10 mouse cellular contexts compared by ENCODE assay signal in the genomic region with DNA sequence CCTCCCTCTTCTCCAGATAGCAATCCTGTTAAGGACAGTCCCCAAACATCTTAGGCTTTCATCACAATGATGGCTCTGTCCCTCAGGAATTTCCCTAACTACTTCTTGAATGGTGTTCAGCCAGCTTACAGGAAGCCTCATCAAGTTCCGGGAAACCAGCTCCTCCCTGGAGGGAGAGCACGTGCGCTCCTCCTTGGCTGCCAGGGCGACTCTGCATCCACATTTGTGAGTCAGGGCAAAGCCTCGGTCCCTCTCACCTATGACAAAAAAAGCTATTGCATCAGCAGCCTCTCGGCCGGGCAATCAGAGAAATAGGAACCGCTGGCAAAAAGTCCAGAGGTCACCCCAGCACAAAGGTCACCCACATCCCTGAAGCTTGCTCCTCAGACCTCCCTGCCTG. TPM values are rescaled to one million over a fixed set of nuclear protein-coding genes. Genes with fewer than 3 reads are reported as not detected.
DNase-seq lines count a peak whose midpoint lies in the region; ATAC-seq and TF ChIP-seq lines count a peak whose summit lies in the region.
"Had no signal": no experiment of that assay in that cellular context is flagged by ENCODE, and none has a peak within 500 bp of the region (broad histone marks: within the 10 kb centered on the region; RNA-seq: fewer than 3 reads in every experiment).

No protein-coding gene starts in this region.

- H3K4me2 ChIP-seq in hindbrain, postnatal 0 days (ENCODE audit: low read depth, low read length): no peak overlapping the region
- H3K4me2 ChIP-seq in hindbrain, embryonic 13.5 days: no peak overlapping the region
- H3K4me2 ChIP-seq in neural tube, embryonic 11.5 days (ENCODE audit: low read depth): no peak overlapping the region
- no peak overlapping the region for H3K4me2 ChIP-seq in forebrain, embryonic 12.5 days
- H3K4me2 ChIP-seq: hindbrain, embryonic 12.5 days had no signal

- TF ChIP-seq CTCF in hindbrain, postnatal 0 days (IDR thresholded peaks at IDR 0.05; ENCODE audit: low read depth): no peak

- peak; percentile 49 for DNase-seq in hindbrain, postnatal 0 days (ENCODE audit: low spot score)
- peak; percentile 49 for DNase-seq in embryonic facial prominence, embryonic 10.5 days (ENCODE audit: low spot score)
- DNase-seq in kidney, postnatal 14 days: peak; percentile 74
- DNase-seq in neural tube, embryonic 11.5 days (ENCODE audit: low spot score): peak; percentile 29
- no peak for DNase-seq in right cerebral cortex, postnatal 14 days
- DNase-seq in B cell, adult 2 months: no peak

- H3K4me3 ChIP-seq in hindbrain, postnatal 0 days (ENCODE audit: low read length): no peak overlapping the region
- H3K4me3 ChIP-seq in hindbrain, embryonic 13.5 days: no peak overlapping the region
- no peak overlapping the region for H3K4me3 ChIP-seq in embryonic facial prominence, embryonic 10.5 days
- no peak overlapping the region for H3K4me3 ChIP-seq in neural tube, embryonic 11.5 days (ENCODE audit: low read depth, low read length)
- H3K4me3 ChIP-seq in forebrain, embryonic 12.5 days (replicated peaks): no peak overlapping the region
- H3K4me3 ChIP-seq: hindbrain, embryonic 12.5 days; megakaryocyte, embryonic 14.5 days had no signal

- H3K27ac ChIP-seq in hindbrain, postnatal 0 days: no peak overlapping the region
- no peak overlapping the region for H3K27ac ChIP-seq in hindbrain, embryonic 13.5 days
- H3K27ac ChIP-seq in embryonic facial prominence, embryonic 10.5 days (replicated peaks): peak overlapping the region; percentile 72
- H3K27ac ChIP-seq in neural tube, embryonic 11.5 days (ENCODE audit: low read depth, low read length): no peak overlapping the region
- no peak overlapping the region for H3K27ac ChIP-seq in forebrain, embryonic 12.5 days
- H3K27ac ChIP-seq: hindbrain, embryonic 12.5 days had no signal

- H3K4me1 ChIP-seq in hindbrain, postnatal 0 days (ENCODE audit: insufficient read depth, low read length): 0 out of 2 replicates have a peak, but pooled peaks cover 13% of the 10 kb centered on the region
- peaks cover 28% of the 10 kb centered on the region for H3K4me1 ChIP-seq in hindbrain, embryonic 13.5 days (replicated peaks)
- H3K4me1 ChIP-seq in embryonic facial prominence, embryonic 10.5 days: peaks cover 87% of the 10 kb centered on the region
- peaks cover 7% of the 10 kb centered on the region; the same call in 1 of the 2 replicates for H3K4me1 ChIP-seq in neural tube, embryonic 11.5 days (ENCODE audit: control insufficient read depth, insufficient read depth, low read length)
- H3K4me1 ChIP-seq in forebrain, embryonic 12.5 days: peaks cover 23% of the 10 kb centered on the region

- H3K9me3 ChIP-seq in hindbrain, postnatal 0 days (ENCODE audit: low read length): no peaks in the 10 kb centered on the region
- no peaks in the 10 kb centered on the region for H3K9me3 ChIP-seq in hindbrain, embryonic 13.5 days
- no peaks in the 10 kb centered on the region for H3K9me3 ChIP-seq in embryonic facial prominence, embryonic 10.5 days
- no peaks in the 10 kb centered on the region for H3K9me3 ChIP-seq in neural tube, embryonic 11.5 days (ENCODE audit: control insufficient read depth, low read length)
- no peaks in the 10 kb centered on the region for H3K9me3 ChIP-seq in forebrain, embryonic 12.5 days
- H3K9me3 ChIP-seq: hindbrain, embryonic 12.5 days; megakaryocyte, embryonic 14.5 days had no signal

- no peak overlapping the region for H3K9ac ChIP-seq in hindbrain, postnatal 0 days (replicated peaks; ENCODE audit: low read length)
- no peak overlapping the region for H3K9ac ChIP-seq in hindbrain, embryonic 13.5 days
- H3K9ac ChIP-seq in neural tube, embryonic 11.5 days (ENCODE audit: low read length): no peak overlapping the region
- H3K9ac ChIP-seq in forebrain, embryonic 12.5 days: no peak overlapping the region
- H3K9ac ChIP-seq: hindbrain, embryonic 12.5 days had no signal

- ATAC-seq in hindbrain, postnatal 0 days: 0 out of 2 replicates have a peak, but pooled peaks have one; percentile 33
- ATAC-seq in hindbrain, embryonic 13.5 days (ENCODE audit: low FRiP score): no peak
- no peak for ATAC-seq in neural tube, embryonic 11.5 days (ENCODE audit: insufficient read depth, low FRiP score, low TSS enrichment)
- no peak for ATAC-seq in forebrain, embryonic 12.5 days (ENCODE audit: low FRiP score)

- 17% methylated on average over 8 of the region's 8 CpGs for WGBS in hindbrain, postnatal 0 days
- WGBS in hindbrain, embryonic 13.5 days: 5% methylated on average over 8 of the region's 8 CpGs
- 4% methylated on average over 8 of the region's 8 CpGs for WGBS in embryonic facial prominence, embryonic 10.5 days
- WGBS in neural tube, embryonic 11.5 days: 7% methylated on average over 8 of the region's 8 CpGs
- WGBS in forebrain, embryonic 12.5 days: 6% methylated on average over 8 of the region's 8 CpGs

- H3K36me3 ChIP-seq in hindbrain, postnatal 0 days (ENCODE audit: insufficient read depth, low read length): no peaks in the 10 kb centered on the region
- H3K36me3 ChIP-seq in hindbrain, embryonic 13.5 days: no peaks in the 10 kb centered on the region
- no peaks in the 10 kb centered on the region for H3K36me3 ChIP-seq in embryonic facial prominence, embryonic 10.5 days (replicated peaks)
- H3K36me3 ChIP-seq in neural tube, embryonic 11.5 days (ENCODE audit: control insufficient read depth, insufficient read depth, low read length): no peaks in the 10 kb centered on the region
- no peaks in the 10 kb centered on the region for H3K36me3 ChIP-seq in forebrain, embryonic 12.5 days (replicated peaks)
- H3K36me3 ChIP-seq: hindbrain, embryonic 12.5 days had no signal

- no peaks in the 10 kb centered on the region for H3K27me3 ChIP-seq in hindbrain, postnatal 0 days (ENCODE audit: insufficient read depth, low read length)
- H3K27me3 ChIP-seq in hindbrain, embryonic 13.5 days: peaks cover 41% of the 10 kb centered on the region
- H3K27me3 ChIP-seq in embryonic facial prominence, embryonic 10.5 days (replicated peaks; ENCODE audit: low read depth, poor library complexity, severe bottlenecking): peaks cover 51% of the 10 kb centered on the region
- H3K27me3 ChIP-seq in neural tube, embryonic 11.5 days (ENCODE audit: control insufficient read depth, insufficient read depth, low read length): no peaks in the 10 kb centered on the region
- H3K27me3 ChIP-seq in forebrain, embryonic 12.5 days: peaks cover 69% of the 10 kb centered on the region

RNA-seq across cellular contexts. Expression of gene Tmem51, which starts 13.3 kb away (rescaled TPM):
- total RNA-seq in hindbrain, postnatal 0 days (2014; rRNA removed): 7.5 and 7.6 TPM in 2 replicates
- 7.8 and 8.6 TPM in 2 replicates for polyA plus RNA-seq in hindbrain, postnatal 0 days (2015; fragmentation: Nextera tagmentation; extraction: Ambion mirVana)
- 5.6 and 6.4 TPM in 2 replicates for polyA plus RNA-seq in hindbrain, embryonic 13.5 days (2015; fragmentation: Nextera tagmentation; extraction: Ambion mirVana)
- 9.5 and 9.7 TPM in 2 replicates for polyA plus RNA-seq in embryonic facial prominence, embryonic 10.5 days (2016; fragmentation: Nextera tagmentation; extraction: Ambion mirVana)
- polyA plus RNA-seq in neural tube, embryonic 11.5 days (2014; fragmentation: Nextera tagmentation; extraction: Ambion mirVana): 5.1 and 8.0 TPM in 2 replicates
- 4.8 and 6.0 TPM in 2 replicates for polyA plus RNA-seq in forebrain, embryonic 12.5 days (2016; fragmentation: Nextera tagmentation; extraction: Ambion mirVana)

RNA-seq across cellular contexts. Expression of gene Fhad1, which starts 56.0 kb away (rescaled TPM):
- 2.0 and 16.9 TPM in 2 replicates for total RNA-seq in hindbrain, postnatal 0 days (2014; rRNA removed)
- 5.8 and 7.5 TPM in 2 replicates for polyA plus RNA-seq in hindbrain, postnatal 0 days (2015; fragmentation: Nextera tagmentation; extraction: Ambion mirVana)
- polyA plus RNA-seq in hindbrain, embryonic 13.5 days (2015; fragmentation: Nextera tagmentation; extraction: Ambion mirVana): 5.0 and 5.9 TPM in 2 replicates
- polyA plus RNA-seq in embryonic facial prominence, embryonic 10.5 days (2016; fragmentation: Nextera tagmentation; extraction: Ambion mirVana): 0.50 and 1.0 TPM in 2 replicates
- 1.5 and 1.8 TPM in 2 replicates for polyA plus RNA-seq in neural tube, embryonic 11.5 days (2014; fragmentation: Nextera tagmentation; extraction: Ambion mirVana)
- polyA plus RNA-seq in forebrain, embryonic 12.5 days (2016; fragmentation: Nextera tagmentation; extraction: Ambion mirVana): 1.1 and 1.6 TPM in 2 replicates

Comparison
In these comparisons a context has a peak if more than half of its experiments do, and no peak if none do; other contexts are left out.
1. DNase-seq: peak in hindbrain, postnatal 0 days (single experiment), embryonic facial prominence, embryonic 10.5 days (single experiment), kidney, postnatal 14 days (single experiment) and neural tube, embryonic 11.5 days (single experiment); none in right cerebral cortex, postnatal 14 days (single experiment) and B cell, adult 2 months (0 of 2).